Mouse (Mus musculus) right cerebral cortex, postnatal 36 days (tissue): ENCODE data around the gene Ly6g5b.

ENCODE experiments used
- DNase-seq, 2 experiments: peaks; one replicate each; pipeline ENCODE4 v3.0.0; 2022; ENCODE audit warnings: low spot score in 2 of 2, mixed read lengths in 1 of 2

The Ly6g5b gene

GRCm38 (mm10) chr17:35080248-35080647 is 35.0 kb downstream of the Ly6g5b start:
- DNase-seq = no peak

DNA sequence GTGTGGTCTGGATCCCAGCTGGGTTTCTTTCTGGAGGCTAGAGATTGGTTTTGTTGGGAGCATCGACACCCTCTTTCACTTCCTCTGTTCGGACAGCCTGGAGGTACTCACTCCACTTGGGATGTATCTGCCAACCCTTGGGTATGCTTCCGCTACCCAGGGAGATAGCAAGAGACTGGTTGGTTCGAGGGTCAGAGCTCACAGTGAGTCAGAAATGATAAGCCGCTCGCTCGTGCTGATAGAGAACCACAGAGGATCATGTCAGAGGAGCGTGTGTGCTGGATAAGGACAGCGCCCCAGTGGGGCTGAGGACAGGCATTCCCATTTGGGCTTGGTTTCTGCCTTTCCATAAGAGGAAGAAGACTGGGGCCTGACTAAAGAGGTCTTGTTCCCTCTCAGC is 35.5 kb downstream of the Ly6g5b start:
- DNase-seq = no peak

- DNase-seq = no peak
Measured at GRCm38 (mm10) chr17:35077786-35078233, 37.4 kb downstream of the Ly6g5b start, which contains the start of gene Ly6g6d. Gene Ly6g6d, minus strand, starts transcription at chr17:35078065.

DNA sequence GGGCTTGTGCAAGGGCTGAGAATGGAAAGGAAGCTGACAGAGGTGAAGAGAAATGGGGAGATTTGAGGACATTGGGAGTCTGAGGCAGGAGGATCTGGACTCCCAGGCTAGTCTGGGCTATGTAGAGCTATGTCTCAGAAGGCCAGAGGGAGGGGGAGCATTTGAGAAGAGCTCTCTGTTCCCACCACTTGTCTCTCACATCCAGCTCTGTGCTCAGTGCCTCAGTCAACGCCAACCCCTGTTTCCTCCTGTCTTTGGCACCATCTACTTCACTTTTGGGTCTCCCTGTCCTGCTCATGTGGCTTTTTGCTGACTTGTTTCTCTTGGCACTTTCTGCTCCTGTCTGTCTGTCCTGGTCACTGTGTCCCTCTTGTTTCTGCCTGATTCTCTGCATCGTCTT is 37.9 kb downstream of the Ly6g5b start:
- no peak for DNase-seq

- no peak for DNase-seq
Measured at GRCm38 (mm10) chr17:35076507-35077176, 38.6 kb downstream of the Ly6g5b start, which contains the start of gene Ly6g6e. Gene Ly6g6e, plus strand, starts transcription at chr17:35076902.

DNA sequence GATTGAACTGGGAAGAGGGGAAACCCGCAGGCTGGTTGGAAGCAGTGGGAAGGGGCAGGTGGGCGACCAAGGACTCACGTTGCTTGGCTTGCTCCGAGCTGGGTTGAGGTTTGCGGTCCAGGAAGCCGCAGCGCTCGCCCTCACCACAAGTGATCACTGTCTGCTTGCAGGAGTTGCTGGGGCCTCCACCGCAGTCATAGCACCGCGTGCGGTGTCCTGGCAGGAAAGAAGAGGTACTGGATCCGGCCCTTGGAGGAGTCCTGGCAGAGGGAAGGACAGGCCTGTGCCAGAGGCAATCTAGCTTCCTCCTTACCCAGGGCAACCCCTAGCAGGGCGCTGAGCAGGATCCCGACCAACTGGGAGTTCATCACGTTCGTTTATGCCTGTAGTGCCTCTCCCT is 41.1 kb downstream of the Ly6g5b start:
- no peak for DNase-seq

DNA sequence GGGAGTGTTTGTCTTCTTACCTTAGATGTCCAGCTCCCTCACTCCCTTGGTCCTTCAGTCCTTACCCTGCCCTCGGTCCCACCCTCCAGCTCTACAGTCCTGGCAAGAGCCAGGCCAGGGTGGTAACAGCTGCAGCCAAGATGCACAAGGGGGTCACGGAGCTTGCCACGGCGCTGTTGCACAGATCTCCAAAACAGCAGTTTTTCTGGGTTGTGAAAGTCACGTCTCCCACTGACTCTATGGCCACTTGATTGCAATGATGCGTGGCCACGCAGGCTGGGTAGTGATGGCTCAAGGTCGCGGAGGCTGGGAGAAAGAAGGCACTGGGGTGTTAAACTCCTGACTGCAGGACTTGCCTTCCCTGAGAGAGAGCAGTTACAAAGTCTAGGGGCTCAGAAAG is 43.8 kb downstream of the Ly6g5b start:
- DNase-seq = no peak

DNA sequence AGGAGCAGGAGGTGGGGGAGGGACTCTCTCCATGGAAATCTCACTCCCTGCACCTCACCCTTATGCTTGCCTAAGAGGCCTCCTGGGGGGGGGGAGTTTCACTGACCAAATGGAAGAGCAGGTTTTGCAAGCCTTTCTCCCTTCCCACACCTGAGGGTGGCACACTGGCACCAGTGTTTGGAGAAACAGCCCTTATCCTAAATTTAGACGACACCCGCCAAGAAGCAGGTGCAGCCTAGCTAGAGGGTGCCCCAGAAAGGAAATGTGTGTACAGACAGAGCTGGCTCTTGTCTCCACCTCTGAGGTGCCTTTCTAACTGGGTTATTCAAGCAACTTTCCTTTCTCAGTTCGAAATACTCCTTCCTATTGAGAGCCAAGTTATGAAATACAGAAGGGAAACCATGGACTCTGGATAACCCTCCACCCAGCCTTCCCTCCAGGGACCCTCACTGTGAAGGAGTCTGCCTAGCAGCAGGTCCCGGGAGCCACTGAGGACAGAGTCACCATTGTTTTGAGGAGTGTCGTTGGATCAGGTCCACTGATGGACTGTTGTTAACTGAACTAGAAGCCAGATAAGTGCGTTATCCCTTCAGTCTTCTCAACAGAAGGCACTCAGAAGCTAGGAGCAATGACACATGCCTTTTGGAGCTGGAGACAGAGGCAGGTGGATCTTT is 44.5 kb downstream of the Ly6g5b start:
- no peak for DNase-seq

DNA sequence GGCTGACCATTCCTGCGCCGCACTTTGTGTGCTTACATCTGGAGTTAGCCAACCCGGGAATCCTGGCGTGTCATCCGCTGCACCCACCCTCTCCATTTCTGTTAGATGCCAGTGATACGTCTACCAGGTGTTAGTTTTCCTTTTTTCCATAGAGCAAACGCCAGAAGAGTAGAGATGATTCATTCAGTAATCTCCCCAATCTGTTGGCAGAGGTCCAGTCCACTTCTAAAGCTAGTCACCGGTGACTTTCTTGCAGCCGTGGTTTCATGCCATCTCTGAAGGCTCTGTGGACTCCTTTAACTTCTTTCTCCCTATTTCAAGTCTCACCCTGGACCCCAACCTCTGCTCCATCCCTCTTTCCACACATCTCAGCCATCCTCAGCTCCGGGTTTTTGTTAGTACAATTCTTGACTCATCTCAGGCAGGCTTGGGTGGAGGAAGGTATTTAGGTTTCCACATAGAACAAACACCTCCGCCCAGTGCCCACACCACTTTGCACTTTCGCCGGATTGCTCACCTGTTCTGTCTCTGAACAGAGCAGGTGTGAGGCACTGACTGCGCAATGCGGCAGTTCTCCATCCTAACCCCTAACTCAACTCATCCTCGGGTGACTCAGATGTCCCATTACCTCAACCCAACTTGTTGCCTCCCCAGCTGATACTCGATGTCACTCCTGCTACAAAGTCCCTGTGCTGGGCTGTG is 46.9 kb downstream of the Ly6g5b start:
- no peak for DNase-seq

- no peak for DNase-seq
Measured at GRCm38 (mm10) chr17:35066084-35066483, 49.1 kb downstream of the Ly6g5b start, which contains the start of gene Mpig6b. Gene Mpig6b, minus strand, starts transcription at chr17:35066184.

GRCm38 (mm10) chr17:35064951-35065947 is 50.0 kb downstream of the Ly6g5b start, which contains the start of gene Ly6g6c:
Gene Ly6g6c, plus strand, starts transcription at chr17:35065388.
- DNase-seq = no peak

GRCm38 (mm10) chr17:35064378-35064877 is 50.8 kb downstream of the Ly6g5b start:
- no peak for DNase-seq
